Mouse (Mus musculus) hindbrain, embryonic 11.5 days (tissue): Measurements from ENCODE around the gene R3hdml. TPM values are rescaled to one million over a fixed set of nuclear protein-coding genes. Genes with fewer than 3 reads are reported as not detected.

Experiments
- polyA plus RNA-seq: library from polyadenylated mRNA; unstranded; fragments of >200 nt; fragmentation: Nextera tagmentation; extraction: Ambion mirVana; gene quantifications from 2 replicates; pipeline ENCODE4 v1.2.1, GENCODE M21; 2014

The R3hdml gene
- polyA plus RNA-seq, 1 experiment from 2014 or later, result 0.15 TPM

Other genes starting within 250 kb of the R3hdml start
- gene Jph2, start 94.3 kb upstream of the R3hdml start, polyA plus RNA-seq, result 0.32 and 0.43 TPM in 2 replicates
- 88.7 and 92.1 TPM in 2 replicates for gene Oser1, start 67.6 kb upstream of the R3hdml start, polyA plus RNA-seq
- 47.4 and 52.9 TPM in 2 replicates for gene Gdap1l1, start 53.8 kb upstream of the R3hdml start, polyA plus RNA-seq
- gene Fitm2, start 19.7 kb upstream of the R3hdml start, polyA plus RNA-seq, result 8.0 and 9.0 TPM in 2 replicates
- gene Hnf4a, start 14.5 kb downstream of the R3hdml start, polyA plus RNA-seq, result not detected in 2 replicates
- 40.2 and 42.2 TPM in 2 replicates for gene Ttpal, start 110.0 kb downstream of the R3hdml start, polyA plus RNA-seq
- 35.7 and 38.4 TPM in 2 replicates for gene Serinc3, start 152.8 kb downstream of the R3hdml start, polyA plus RNA-seq
- 136 and 138 TPM in 2 replicates for gene Pkig, start 166.1 kb downstream of the R3hdml start, polyA plus RNA-seq